Mouse (Mus musculus): ENCODE results near the gene Cnot2.

Gene Cnot2

GRCm38 (mm10) chr10:116440088-116440487 lies 141.2 kb downstream of the Cnot2 start:
- in situ Hi-C loops (cut with MboI, MseI) = no loop called here

- in situ Hi-C loops (cut with MboI, MseI) = no loop called here
Observed at GRCm38 (mm10) chr10:116435455-116435854, 145.9 kb downstream of the Cnot2 start.

Data from T-helper 1 cell (primary cell).